Mouse (Mus musculus) MEL (cell line): Measurements from ENCODE around the gene Slco1c1. TPM values are rescaled to one million over a fixed set of nuclear protein-coding genes. Genes with fewer than 3 reads are reported as not detected.

Experiments
- DNase-seq: peaks from one replicate; pipeline ENCODE4 v3.0.0; 2011; ENCODE audit warnings: low read depth, low spot score
- H3K27ac ChIP-seq: 2 replicates; pipeline ENCODE4 v1.5.1; 2012; ENCODE audit warnings: low read depth, mild to moderate bottlenecking, control low read depth, low read length, moderate library complexity; ENCODE audit not compliant: control insufficient read depth
- H3K27me3 ChIP-seq, 2 experiments: fragments of 150-350 bp in 1 of 2; sonication (generic) in 1 of 2; 2 replicates each; pipeline ENCODE4 v1.6.1; 2012; ENCODE audit warnings: low read length in 2 of 2, mild to moderate bottlenecking in 2 of 2, improper control_type of control experiment in 1 of 2, moderate library complexity in 1 of 2; ENCODE audit not compliant: insufficient read depth in 2 of 2, control insufficient read depth in 1 of 2
- H3K36me3 ChIP-seq, 2 experiments: 2 replicates each; pipeline ENCODE4 v1.6.1; 2012 to 2014; ENCODE audit warnings: low read length in 2 of 2, improper control_type of control experiment in 1 of 2, inconsistent platforms in 1 of 2, mild to moderate bottlenecking in 1 of 2; ENCODE audit not compliant: insufficient read depth in 2 of 2, control insufficient read depth in 1 of 2
- H3K4me1 ChIP-seq, 2 experiments: fragments of 150-350 bp in 1 of 2; sonication (generic) in 1 of 2; 2 replicates each; pipeline ENCODE4 v1.6.1; 2012; ENCODE audit warnings: low read length in 2 of 2, improper control_type of control experiment in 1 of 2, mild to moderate bottlenecking in 1 of 2; ENCODE audit not compliant: insufficient read depth in 2 of 2, control insufficient read depth in 1 of 2
- H3K4me3 ChIP-seq, 2 experiments: fragments of 150-350 bp in 1 of 2; sonication (generic) in 1 of 2; 2 replicates each; pipeline ENCODE4 v1.5.1; 2012; ENCODE audit warnings: low read depth in 2 of 2, low read length in 2 of 2, mild to moderate bottlenecking in 2 of 2, moderate library complexity in 2 of 2, control low read depth in 1 of 2, improper control_type of control experiment in 1 of 2; ENCODE audit not compliant: control insufficient read depth in 1 of 2, insufficient read depth in 1 of 2
- H3K79me2 ChIP-seq: 2 replicates; pipeline ENCODE4 v1.6.1; 2012; ENCODE audit warnings: mild to moderate bottlenecking, low read length, moderate library complexity; ENCODE audit not compliant: control insufficient read depth, poor library complexity, insufficient read depth
- H3K9ac ChIP-seq: 2 replicates; pipeline ENCODE4 v1.6.1; 2012; ENCODE audit warnings: low read depth, mild to moderate bottlenecking, control low read depth, low read length, moderate library complexity; ENCODE audit not compliant: control insufficient read depth, poor library complexity, severe bottlenecking
- H3K9me3 ChIP-seq: fragments of 150-350 bp; sonication (generic); replicated peaks from 2 replicates; pipeline ENCODE4 v1.6.1; 2012; ENCODE audit warnings: mild to moderate bottlenecking, low read length, improper control_type of control experiment, moderate library complexity; ENCODE audit not compliant: insufficient read depth
- CHD1 ChIP-seq: IDR thresholded peaks from 2 replicates; pipeline ENCODE4 v1.6.1; 2012; ENCODE audit warnings: low read depth, mild to moderate bottlenecking, inconsistent platforms, low read length, improper control_type of control experiment
- CHD2 ChIP-seq: IDR thresholded peaks from 2 replicates; pipeline ENCODE4 v1.6.1; 2011; ENCODE audit warnings: low read length, improper control_type of control experiment
- E2F4 ChIP-seq: IDR thresholded peaks from 2 replicates; pipeline ENCODE4 v1.6.1; 2011; ENCODE audit warnings: low read depth, low read length, improper control_type of control experiment, borderline replicate concordance
- ELF1 ChIP-seq: IDR thresholded peaks from 2 replicates; pipeline ENCODE4 v1.6.1; 2014; ENCODE audit warnings: low read depth, mild to moderate bottlenecking, inconsistent platforms, low read length, improper control_type of control experiment, moderate library complexity
- GATA1 ChIP-seq: IDR thresholded peaks from 2 replicates; pipeline ENCODE4 v1.6.1; 2011; ENCODE audit warnings: low read depth, low read length, improper control_type of control experiment
- KAT2A ChIP-seq: conservative IDR thresholded peaks from 2 replicates; pipeline ENCODE4 v1.6.1; 2012; ENCODE audit warnings: low read depth, low read length, improper control_type of control experiment, inconsistent platforms
- MEF2A ChIP-seq: IDR thresholded peaks from 2 replicates; pipeline ENCODE4 v1.6.1; 2014; ENCODE audit warnings: low read depth, mild to moderate bottlenecking, inconsistent platforms, low read length, improper control_type of control experiment; ENCODE audit not compliant: poor library complexity, insufficient replicate concordance, severe bottlenecking; ENCODE audit errors: extremely low read depth
- MXI1 ChIP-seq: IDR thresholded peaks from 2 replicates; pipeline ENCODE4 v1.6.1; 2011; ENCODE audit warnings: mild to moderate bottlenecking, low read depth, low read length, improper control_type of control experiment
- POLR2AphosphoS2 ChIP-seq: IDR thresholded peaks from 2 replicates; pipeline ENCODE4 v1.6.1; 2011; ENCODE audit warnings: low read length, improper control_type of control experiment
- SMC3 ChIP-seq: IDR thresholded peaks from 2 replicates; pipeline ENCODE4 v1.6.1; 2011; ENCODE audit warnings: low read depth, low read length, improper control_type of control experiment
- TBP ChIP-seq: IDR thresholded peaks from 2 replicates; pipeline ENCODE4 v1.8.0; 2011; ENCODE audit warnings: low read depth, low read length, improper control_type of control experiment
- USF2 ChIP-seq, 2 experiments: IDR thresholded peaks; 2 replicates each; pipeline ENCODE4 v1.6.1; 2011 to 2012; ENCODE audit warnings: improper control_type of control experiment in 2 of 2, low read length in 2 of 2, borderline replicate concordance in 1 of 2, inconsistent platforms in 1 of 2, low read depth in 1 of 2, mild to moderate bottlenecking in 1 of 2; ENCODE audit not compliant: insufficient read depth in 1 of 2
- ZKSCAN1 ChIP-seq: IDR thresholded peaks from 2 replicates; pipeline ENCODE4 v1.6.1; 2012; ENCODE audit warnings: low read depth, mild to moderate bottlenecking, inconsistent platforms, low read length, improper control_type of control experiment, moderate library complexity
- ZNF384 ChIP-seq: IDR thresholded peaks from 2 replicates; pipeline ENCODE4 v1.6.1; 2012; ENCODE audit warnings: low read depth, mild to moderate bottlenecking, inconsistent platforms, low read length, improper control_type of control experiment
- polyA plus RNA-seq, 2 experiments: library from polyadenylated mRNA; stranded (reverse) in 1 of 2; unstranded in 1 of 2; fragments of >175 nt in 1 of 2; fragments of >200 nt in 1 of 2; gene quantifications; 2 replicates each; pipeline versions ENCODE4 v1.2.1 to v1.2.4; 2012; ENCODE audit warnings: low replicate concordance in 2 of 2, low read depth in 1 of 2; ENCODE audit not compliant: insufficient read length in 2 of 2, insufficient read depth in 1 of 2, missing spikeins in 1 of 2
- total RNA-seq: library from RNA; depleted of rRNA; stranded (reverse); fragments of 300-350 nt; gene quantifications from 2 replicates; pipeline ENCODE4 v1.2.3, GENCODE M21; 2012; rRNA removed

Slco1c1 gene
- total and polyA plus RNA-seq, 3 experiments, result not detected

- no peak for TF ChIP-seq CHD1
- TF ChIP-seq ZNF384, result no peak
- TF ChIP-seq TBP, result no peak
- no peak for TF ChIP-seq GATA1
- TF ChIP-seq E2F4, result no peak
- no peak for TF ChIP-seq MXI1
- TF ChIP-seq POLR2AphosphoS2, result no peak
- TF ChIP-seq ELF1, result no peak
- TF ChIP-seq KAT2A, result no peak
- no peak for TF ChIP-seq MEF2A
- H3K9me3 ChIP-seq, result no peaks in the 10 kb centered on the region
- no peaks in the 10 kb centered on the region for H3K4me1 ChIP-seq
- no peak overlapping the region for H3K27ac ChIP-seq
- DNase-seq, result no peak
- H3K79me2 ChIP-seq, result no peaks in the 10 kb centered on the region
- H3K4me3 ChIP-seq, result no peak overlapping the region
- no peak overlapping the region for H3K9ac ChIP-seq
- H3K27me3 ChIP-seq, result no peaks in the 10 kb centered on the region
- no peaks in the 10 kb centered on the region for H3K36me3 ChIP-seq
These were observed 89.8 kb downstream of the Slco1c1 start for GRCm38 (mm10) chr6:141614017-141614416.

GRCm38 (mm10) chr6:141615348-141615747 is 91.2 kb downstream of the Slco1c1 start:
- no peaks in the 10 kb centered on the region for H3K79me2 ChIP-seq
- no peaks in the 10 kb centered on the region for H3K9me3 ChIP-seq
- no peak for TF ChIP-seq CHD2
- TF ChIP-seq USF2 (IDR thresholded peaks at IDR 0.05; ENCODE audit: borderline replicate concordance in 1 of 2, insufficient read depth in 1 of 2, low read depth in 1 of 2, low read length in 2 of 2), result no peak
- no peak for TF ChIP-seq ZKSCAN1
- no peak for TF ChIP-seq CHD1
- no peak for TF ChIP-seq SMC3
- H3K4me3 ChIP-seq, result no peak overlapping the region
- no peak overlapping the region for H3K9ac ChIP-seq
- no peaks in the 10 kb centered on the region for H3K27me3 ChIP-seq
- no peak for DNase-seq
- H3K4me1 ChIP-seq, result no peaks in the 10 kb centered on the region
- H3K36me3 ChIP-seq, result no peaks in the 10 kb centered on the region
- H3K27ac ChIP-seq, result no peak overlapping the region

Other genes starting within 250 kb of the Slco1c1 start
- gene Slco1b2, start 105.2 kb downstream of the Slco1c1 start, total RNA-seq, result not detected in 2 replicates
- gene Slco1b2, start 105.2 kb downstream of the Slco1c1 start, polyA plus RNA-seq, result not detected
- gene Gm5724, start 249.4 kb downstream of the Slco1c1 start, total RNA-seq, result not detected in 2 replicates
- not detected for gene Gm5724, start 249.4 kb downstream of the Slco1c1 start, polyA plus RNA-seq